Mouse (Mus musculus): ENCODE data around the gene Sh3bgrl2. TPM values are rescaled to one million over a fixed set of nuclear protein-coding genes. Genes with fewer than 3 reads are reported as not detected.

Sh3bgrl2 gene
- polyA plus RNA-seq, 1 experiment from 2014 or later, result 13.2 TPM

DNA sequence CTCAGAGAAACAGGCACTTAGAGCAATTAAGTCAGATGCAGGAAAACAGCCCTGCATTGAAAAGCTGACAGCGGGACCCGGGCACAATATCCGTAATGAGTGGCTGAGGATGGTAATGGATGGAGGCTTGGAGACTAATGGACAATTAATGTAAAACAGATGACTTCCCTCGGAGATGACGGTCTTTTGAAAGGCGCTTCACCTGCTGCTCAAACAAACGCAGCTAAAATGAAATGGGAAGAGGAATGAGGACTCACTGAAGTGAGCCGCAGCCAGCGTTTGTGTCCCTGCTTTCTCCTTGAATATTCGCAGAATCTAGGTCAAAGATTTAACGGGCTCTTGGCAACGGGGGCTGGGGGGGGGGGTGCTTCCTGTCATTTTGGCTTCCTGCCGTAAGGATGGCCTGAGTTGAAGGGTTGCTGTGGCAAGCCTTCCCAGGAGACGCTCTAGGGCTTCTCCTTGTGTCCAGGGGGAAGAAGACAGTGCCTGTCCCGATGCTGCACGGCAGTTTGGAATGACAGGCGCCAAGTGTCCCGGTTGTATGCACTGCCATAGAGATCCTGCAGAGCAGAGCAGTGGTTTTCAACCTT is 138.5 kb downstream of the Sh3bgrl2 start:
- peak overlapping the region; percentile 2; the same call in 1 of the 2 replicates for H3K4me3 ChIP-seq (ENCODE audit: low read depth, low read length)
- DNase-seq (ENCODE audit: low spot score), result peak; percentile 81
- peak overlapping the region; percentile 27; the same call in 1 of the 2 replicates for H3K9ac ChIP-seq (ENCODE audit: low read length)
- H3K36me3 ChIP-seq (ENCODE audit: control insufficient read depth, insufficient read depth, low read length), result no peaks in the 10 kb centered on the region
- H3K9me3 ChIP-seq (ENCODE audit: control insufficient read depth, low read length), result no peaks in the 10 kb centered on the region
- peaks cover 8% of the 10 kb centered on the region; the same call in 1 of the 2 replicates for H3K4me1 ChIP-seq (replicated peaks; ENCODE audit: control insufficient read depth, insufficient read depth, low read length)
- no peaks in the 10 kb centered on the region for H3K27me3 ChIP-seq (ENCODE audit: control insufficient read depth, insufficient read depth, low read length)
- H3K27ac ChIP-seq (ENCODE audit: low read depth, low read length), result peak overlapping the region; percentile 70
- WGBS, result 15% methylated on average over 18 of the region's 18 CpGs
- ATAC-seq (replicated peaks; ENCODE audit: low FRiP score), result peak; percentile 88
- H3K4me2 ChIP-seq (ENCODE audit: low read depth, low read length, severe bottlenecking), result peak overlapping the region; percentile 40; the same call in 1 of the 2 replicates

GRCm38 (mm10) chr9:83687904-83688303 is 139.8 kb downstream of the Sh3bgrl2 start:
- WGBS, result 78% methylated on average over 3 of the region's 3 CpGs
- DNase-seq (ENCODE audit: low spot score), result no peak
- Histone ChIP-seq H3K4me2 (ENCODE audit: low read depth, low read length, severe bottlenecking) (no peak overlapping the region), H3K4me1 (replicated peaks; ENCODE audit: control insufficient read depth, insufficient read depth, low read length) (peaks cover 8% of the 10 kb centered on the region; the same call in 1 of the 2 replicates), H3K9ac (ENCODE audit: low read length) (no peak overlapping the region), H3K4me3 (ENCODE audit: low read depth, low read length) (no peak overlapping the region), H3K27ac (ENCODE audit: low read depth, low read length) (no peak overlapping the region), H3K9me3 (ENCODE audit: control insufficient read depth, low read length) (no peaks in the 10 kb centered on the region), H3K27me3 (ENCODE audit: control insufficient read depth, insufficient read depth, low read length) (no peaks in the 10 kb centered on the region), H3K36me3 (ENCODE audit: control insufficient read depth, insufficient read depth, low read length) (no peaks in the 10 kb centered on the region)
- ATAC-seq (replicated peaks; ENCODE audit: low FRiP score), result no peak

Other genes with a start within 250 kb of the Sh3bgrl2 start
- 29.4 TPM in 2 replicates for gene Lca5, start 107.2 kb upstream of the Sh3bgrl2 start, polyA plus RNA-seq (2014; fragmentation: Nextera tagmentation; extraction: Ambion mirVana)

All from forebrain, embryonic 11.5 days (tissue).